Mouse (Mus musculus): ENCODE data around the gene Fxyd6.

GRCm38 (mm10) chr9:45328263-45328662 is 41.7 kb upstream of the Fxyd6 start:
- no peak for TF ChIP-seq EP300 (IDR thresholded peaks at IDR 0.05; ENCODE audit: insufficient read depth, low read depth, low read length)
- no peak for TF ChIP-seq CTCF (IDR thresholded peaks at IDR 0.05; ENCODE audit: low read depth, low read length)
